Mouse (Mus musculus) heart, postnatal 4 days (tissue): ENCODE measurements around the gene Glb1l. TPM values are rescaled to one million over a fixed set of nuclear protein-coding genes. Genes with fewer than 3 reads are reported as not detected.

Experiments used
- DNase-seq: peaks from one replicate; pipeline ENCODE4 v3.0.0; 2021
- total RNA-seq, 2 experiments: library from RNA; stranded (reverse); gene quantifications; 2 replicates each; pipeline ENCODE4 v1.2.3; 2021

The Glb1l gene
- total RNA-seq, 2 experiments from 2014 or later, result 10.7 to 12.7 TPM

DNA sequence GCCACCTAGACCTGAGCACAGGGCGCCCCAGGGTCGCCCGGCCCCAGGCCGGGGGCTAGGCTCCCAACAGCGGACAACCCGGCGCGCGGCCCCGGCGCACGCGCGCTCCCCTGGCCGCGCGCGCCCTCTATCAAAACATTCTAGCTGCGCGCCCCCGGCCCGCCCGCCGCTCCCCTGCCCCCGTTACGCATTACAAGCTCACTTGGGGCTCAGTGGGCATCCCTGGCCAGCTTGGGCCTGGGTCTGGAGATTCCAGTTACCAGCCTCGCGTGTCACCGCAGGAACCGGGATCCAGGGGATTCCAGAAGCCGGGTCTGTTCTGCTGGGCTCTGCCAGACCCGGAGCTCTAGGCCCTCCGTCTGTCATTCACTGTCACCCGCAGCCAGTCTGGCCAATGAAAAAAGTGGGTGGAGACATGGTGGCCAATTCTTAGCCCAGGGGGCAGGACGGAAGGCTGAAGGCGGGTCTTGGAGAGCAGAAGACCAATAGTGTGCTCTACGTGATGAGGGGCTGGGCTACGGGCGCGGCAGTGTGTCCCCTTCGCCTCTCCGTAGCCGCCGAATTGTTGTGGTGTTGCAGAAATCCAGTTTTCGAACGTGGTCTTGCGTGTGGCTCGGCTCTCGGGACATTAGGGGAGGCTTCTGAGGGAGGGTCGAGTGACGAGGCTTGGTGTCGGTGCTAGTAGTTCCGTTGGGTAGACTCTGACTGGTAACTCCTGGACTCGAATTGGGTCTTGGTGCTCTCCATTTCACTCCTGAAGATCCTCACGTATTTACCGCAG, 18.8 kb downstream of the Glb1l start, which contains the start of the genes Ankzf1 and Atg9a:
Ankzf1 (plus strand) TSS at position 530 of the 781 bp plus-strand sequence.
Atg9a (minus strand) TSS at position 575 of the 781 bp plus-strand sequence.
- peak; percentile 94 for DNase-seq

DNA sequence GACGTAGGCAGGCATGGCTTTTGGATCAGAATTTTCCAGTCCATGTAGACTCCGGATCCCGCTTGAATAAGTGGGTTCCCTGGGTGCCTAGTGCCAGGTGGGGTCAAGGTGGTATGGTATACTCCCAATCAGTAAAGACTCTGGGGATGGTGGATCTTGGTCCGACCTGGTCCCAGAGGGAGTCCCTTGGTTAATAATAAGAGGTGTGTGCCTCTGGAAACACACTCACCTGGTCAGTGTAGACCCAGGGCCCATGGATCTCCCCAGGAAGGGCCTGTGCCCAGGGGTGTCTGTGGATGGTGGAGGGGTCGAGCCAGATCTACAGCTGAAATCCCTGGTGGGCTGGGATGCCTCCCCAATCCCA, 19.4 kb downstream of the Glb1l start:
- DNase-seq, result no peak

DNA sequence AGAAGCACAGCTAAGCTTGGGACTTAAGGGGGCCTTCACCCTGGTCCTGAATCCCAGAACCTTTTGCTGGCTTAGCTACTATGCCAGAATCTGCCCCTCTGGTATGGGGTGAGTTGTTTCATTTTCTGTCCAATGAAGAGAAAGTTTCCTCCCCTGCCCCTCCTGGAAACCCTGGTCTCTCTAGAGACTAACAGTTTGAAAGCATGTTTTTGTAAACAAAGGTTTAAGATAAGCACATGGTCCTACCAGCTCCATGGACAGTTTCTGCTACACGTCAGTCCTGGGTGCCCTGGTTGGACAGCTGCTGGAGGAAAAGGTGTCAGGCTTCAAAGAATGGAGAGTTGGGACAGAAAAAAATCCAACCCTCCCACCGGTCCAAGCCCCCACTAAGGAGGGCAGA, 20.0 kb downstream of the Glb1l start:
- DNase-seq, result no peak

DNA sequence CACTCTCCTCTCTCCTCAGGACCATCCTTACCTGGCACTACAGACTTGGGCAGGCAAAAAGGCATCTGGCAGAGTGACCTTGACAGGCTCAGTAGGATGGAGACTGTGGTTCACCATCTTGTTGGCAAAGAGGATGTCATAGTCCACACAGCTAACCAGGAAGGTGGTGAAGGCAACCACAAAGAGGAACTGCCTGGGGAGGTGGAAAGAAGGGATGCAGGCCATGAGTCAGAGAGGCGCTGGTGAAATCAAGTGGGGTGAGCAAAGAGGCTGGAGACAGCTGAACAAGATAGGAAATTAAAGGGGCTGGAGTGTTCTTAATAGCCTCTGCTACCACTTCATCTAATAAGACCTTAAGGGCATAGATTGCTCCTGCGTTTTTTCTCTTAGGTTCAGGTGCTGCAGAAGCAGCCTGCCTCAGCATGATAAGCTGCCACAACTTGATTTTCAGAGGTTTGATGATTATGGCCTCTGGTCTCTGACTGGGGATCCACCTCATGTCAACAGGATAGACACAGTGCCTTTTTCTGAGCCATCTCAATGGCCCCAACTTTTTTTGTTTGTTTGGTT, 22.6 kb downstream of the Glb1l start:
- DNase-seq, result no peak

DNA sequence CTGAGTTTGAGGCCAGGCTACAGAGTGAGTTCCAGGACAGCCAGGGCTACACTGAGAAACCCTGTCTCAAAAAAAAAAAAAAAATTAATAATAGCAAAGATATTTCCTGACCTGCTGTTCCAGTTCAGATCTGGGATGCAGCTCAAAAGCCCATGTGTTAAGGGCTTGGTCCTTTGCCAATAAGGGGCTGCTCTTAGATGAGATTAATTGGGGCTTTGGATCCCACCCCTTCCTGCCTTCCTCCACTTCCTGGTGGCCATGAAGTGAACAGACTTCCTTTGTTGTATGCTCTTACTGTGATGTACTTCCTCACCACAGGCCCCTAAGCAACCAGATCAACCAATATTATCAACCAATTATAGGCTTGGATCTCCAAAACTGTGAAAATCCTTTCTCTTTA, 23.5 kb downstream of the Glb1l start:
- DNase-seq, result no peak

DNA sequence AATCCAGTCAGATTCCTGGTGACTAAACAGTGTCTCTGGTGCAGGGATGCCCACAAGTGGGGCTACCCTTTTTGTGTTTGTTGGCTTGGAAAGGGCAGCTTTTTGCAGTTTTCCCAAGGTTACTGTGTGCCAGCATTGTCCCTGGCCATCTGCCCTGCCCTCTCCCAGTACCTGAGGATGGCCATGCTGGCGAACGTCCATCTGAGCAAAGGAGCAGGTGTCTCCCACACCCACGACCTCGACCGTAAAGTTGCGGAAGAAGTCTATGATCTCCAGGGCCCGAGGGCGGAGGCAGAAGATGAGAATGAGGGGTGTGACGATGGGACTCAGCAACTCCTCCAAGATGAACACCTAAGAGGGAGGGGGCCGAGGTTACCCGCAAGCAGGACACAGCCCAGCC, 25.1 kb downstream of the Glb1l start:
- DNase-seq, result no peak

DNA sequence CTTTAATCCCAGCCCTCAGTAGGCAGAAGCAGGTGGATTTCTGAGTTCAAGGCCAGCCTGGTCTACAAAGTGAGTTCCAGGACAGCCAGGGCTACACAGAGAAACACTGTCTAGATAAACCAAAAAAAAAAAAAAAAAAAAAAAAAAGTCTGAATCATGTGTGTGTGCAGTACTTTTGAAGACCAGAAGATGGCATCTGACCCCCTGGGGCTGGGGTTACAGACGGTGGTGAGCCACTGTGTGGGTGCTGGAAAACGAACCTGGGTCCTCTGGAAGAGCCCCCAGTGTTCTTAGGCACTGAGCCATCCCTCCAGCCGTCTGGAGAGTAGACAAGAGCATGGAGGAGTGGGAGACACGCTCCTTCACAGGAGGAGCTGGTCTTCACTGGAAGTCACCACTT, 28.5 kb downstream of the Glb1l start:
- no peak for DNase-seq

DNA sequence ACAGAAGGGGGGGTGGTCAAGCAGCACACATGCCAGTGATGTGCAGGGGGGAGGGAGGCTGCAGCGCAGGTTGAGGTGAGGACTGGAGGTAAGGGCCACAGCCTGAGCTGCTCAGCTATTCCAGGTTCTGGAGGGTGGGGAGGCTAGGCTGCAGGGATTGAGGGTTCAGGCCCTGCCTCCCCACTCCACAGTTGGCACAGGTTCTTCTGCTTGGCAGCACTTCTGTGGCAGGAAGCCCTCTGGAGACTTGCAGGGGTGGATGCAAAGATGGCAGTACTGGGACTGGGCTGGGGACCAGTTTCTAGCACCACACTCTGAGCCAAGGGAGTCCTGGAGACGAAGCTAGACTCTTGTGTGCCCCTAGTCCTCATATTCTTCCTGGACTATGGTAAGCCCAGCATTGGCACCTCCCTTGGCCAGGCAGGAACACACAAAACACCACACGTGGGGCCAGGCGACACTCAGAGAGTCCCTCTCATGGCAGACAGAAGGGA, 29.2 kb downstream of the Glb1l start:
- no peak for DNase-seq

DNA sequence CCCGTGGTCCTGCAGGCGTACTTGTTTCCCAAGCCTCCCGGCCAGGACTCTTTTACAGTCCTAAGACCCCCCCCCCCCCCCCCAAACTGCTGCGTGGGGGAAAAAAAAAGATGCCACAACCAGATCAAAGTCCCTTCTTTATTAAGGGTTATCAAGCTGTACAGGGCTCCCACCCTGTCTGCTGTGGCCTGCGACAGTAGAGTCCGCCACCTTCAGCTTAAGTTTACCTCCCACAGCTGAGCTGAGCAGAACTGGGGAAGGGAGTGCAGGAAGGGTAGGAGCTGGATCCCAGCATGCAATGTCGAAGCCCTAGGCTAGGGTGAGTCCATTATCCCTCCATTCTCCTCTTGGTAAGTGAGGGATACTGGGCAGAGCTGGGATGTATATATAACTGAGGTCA, 29.9 kb downstream of the Glb1l start:
- DNase-seq, result no peak

DNA sequence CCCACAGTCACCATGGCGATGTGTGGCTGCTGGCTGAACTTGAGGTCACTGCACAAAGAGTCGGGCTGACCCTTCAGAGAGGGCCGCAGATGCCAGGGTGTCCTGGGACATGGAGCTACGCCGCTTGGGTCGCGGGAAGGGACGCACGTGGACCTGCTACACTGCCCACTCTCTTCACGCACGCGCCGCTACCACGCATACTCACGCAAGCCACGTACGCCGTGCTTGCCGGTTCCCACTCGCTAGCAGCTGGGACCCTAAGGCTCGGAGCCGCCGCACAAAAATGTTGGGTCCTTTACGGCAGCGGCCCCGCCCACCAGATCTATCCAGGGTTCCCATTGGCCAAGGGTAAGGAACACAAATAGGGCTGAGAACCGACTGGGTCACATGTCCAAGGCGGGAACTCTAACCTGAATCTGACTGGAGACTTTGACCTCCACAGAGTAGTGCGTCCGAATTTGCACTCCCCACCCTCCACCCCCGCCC, 30.5 kb downstream of the Glb1l start, which contains the start of gene Abcb6:
Abcb6 (minus strand) TSS at position 288 of the 486 bp plus-strand sequence.
- peak; percentile 88 for DNase-seq

DNA sequence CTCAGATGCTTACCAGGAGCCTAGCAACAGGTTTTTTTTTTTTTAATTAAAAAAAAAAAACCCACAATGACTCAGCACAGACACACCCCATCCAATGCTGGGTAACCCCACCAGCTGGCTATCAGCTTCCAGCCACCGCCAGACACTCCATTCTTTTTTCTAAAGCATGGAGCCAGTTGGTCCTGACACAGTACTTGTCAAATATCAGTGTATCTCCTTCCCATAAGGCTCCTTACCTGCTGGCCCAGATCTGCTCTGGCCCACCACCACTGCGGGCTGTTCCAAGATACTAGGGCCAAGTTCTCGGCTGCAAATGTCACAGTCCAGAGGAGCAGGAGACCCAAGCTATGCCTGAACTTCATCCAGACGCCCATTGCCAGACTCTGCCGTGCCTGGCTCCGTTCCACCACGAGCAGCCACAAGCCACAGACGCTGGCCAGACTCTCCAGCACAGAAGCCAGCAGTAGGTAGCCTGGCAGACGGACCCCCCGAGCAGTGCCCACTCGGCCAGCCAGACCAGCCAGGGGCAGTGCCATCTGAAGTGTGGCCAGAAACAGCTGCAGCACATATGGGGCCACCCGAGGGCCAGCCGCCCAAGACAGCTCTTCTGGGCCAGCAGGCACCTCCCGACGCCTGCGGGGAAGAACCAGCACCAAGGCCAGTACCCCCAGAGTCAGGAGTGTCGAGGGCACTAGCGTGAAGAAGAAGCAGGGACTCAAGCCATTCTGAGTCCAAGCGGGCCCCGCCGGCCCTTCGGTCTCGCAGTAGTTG, 31.1 kb downstream of the Glb1l start:
- peak; percentile 51 for DNase-seq

DNA sequence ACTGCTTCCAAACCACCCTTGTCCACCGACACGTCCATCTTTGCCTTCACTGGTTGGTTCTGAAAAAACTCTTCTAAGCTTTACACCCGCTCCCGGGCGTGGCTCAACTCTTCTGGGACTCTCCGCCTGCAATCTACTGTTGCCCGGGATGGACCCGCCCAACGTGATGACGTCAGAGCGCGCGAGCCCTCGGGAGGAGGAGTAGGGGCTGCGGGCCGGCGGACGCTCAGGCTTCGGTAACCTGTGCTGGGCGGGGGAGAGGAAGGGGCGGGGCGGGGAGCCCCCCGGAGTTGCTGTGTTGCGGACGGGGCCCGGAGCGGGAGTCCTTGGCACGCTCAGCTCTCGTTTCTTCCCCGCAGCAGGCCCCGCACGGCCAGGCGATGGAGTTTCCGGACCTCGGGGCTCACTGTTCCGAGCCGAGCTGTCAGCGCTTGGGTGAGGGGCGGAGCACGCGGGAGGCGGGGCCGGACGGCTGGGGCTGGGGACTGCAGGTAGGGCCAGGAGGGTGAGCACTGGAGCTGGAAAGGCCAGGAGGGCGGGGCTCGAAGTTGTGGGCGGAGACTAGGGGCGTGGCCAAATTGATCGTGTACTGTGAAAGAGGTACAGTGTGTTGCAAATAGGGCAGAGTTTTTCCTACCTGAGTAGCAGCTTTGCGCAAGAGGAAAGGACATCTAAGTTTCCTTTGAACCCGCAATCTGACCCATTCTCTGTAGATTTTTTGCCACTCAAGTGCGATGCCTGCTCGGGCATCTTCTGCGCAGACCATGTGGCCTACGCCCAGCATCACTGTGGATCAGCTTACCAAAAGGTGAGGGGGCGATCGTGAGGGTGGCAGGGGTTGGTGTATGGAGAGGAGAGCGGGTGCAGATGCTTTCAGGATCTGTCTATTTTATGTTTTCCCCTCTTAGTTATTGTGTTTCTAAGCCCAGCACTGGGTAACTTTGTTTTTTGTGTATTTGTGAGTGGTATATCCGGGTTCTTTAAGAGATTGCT, 41.8 kb downstream of the Glb1l start, which contains the start of gene Zfand2b:
Zfand2b (plus strand) TSS at position 175 of the 993 bp plus-strand sequence.
- peak; percentile 98 for DNase-seq

DNA sequence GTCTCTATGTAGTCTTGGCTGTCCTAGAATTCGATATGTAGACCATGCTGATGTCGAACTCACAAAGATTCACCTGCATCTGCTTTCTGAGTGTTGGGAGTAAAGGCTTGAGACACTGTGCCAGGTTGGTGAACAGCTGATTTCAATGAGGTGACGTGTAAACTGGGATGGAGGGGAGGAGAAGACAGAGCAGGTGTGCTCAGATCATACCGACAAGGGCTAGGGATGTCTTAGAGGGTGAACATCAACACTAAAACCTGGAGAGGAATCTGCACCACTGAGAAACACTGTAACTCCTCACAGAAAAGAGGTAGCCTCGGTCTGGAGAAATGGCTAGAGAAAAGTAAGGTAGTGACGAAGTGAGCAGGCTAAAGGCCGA, 42.5 kb downstream of the Glb1l start:
- no peak for DNase-seq

DNA sequence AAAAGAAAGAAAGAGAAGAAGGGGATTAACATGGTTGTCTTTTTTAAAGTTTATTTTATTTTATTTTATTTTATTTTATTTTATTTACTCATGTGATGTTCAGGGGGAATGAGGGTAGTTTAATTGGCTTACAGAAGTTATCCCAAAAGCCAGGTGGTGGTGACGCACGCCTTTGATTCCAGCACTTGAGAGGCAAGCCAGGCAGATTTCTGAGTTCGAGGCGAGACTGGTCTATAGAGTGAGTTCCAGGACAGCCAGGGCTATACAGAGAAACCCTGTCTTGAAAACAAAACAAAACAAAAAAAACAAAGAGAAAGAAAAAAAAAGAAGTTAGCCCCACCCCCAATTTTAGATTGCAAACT, 50.4 kb downstream of the Glb1l start:
- no peak for DNase-seq

DNA sequence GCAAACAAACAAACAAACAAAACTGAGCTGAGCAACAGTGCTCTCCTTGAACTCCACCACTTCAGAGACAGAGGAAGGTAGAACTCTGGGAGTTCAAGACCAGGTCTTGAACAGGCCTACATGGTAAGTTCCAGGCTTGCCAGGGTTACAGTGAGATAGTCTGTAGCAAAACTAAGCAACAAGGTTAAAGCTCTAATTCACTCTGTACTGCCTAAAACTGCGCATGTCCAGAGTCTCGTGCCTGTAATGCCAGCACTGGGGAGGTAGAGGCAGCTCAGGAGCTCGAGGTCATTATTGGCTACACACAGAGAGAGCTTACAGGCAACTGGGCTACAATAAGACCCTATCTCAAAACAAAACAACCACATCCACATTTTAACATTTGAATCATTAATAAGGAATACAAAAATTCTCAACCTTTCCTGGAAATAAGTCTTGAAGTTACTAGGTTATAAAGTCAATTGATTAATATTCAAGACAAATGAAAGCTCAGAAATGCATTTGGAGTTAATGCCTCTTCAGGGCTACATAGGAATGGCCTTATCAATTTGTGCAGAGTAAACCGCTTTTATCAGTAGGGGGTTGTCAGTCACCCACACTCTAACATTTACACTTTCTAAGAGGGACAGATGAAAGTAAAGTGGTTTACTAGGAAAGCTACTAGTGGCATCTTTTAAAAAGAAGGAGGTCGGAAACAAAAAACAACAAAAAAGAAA, 50.9 kb downstream of the Glb1l start:
- no peak for DNase-seq

DNA sequence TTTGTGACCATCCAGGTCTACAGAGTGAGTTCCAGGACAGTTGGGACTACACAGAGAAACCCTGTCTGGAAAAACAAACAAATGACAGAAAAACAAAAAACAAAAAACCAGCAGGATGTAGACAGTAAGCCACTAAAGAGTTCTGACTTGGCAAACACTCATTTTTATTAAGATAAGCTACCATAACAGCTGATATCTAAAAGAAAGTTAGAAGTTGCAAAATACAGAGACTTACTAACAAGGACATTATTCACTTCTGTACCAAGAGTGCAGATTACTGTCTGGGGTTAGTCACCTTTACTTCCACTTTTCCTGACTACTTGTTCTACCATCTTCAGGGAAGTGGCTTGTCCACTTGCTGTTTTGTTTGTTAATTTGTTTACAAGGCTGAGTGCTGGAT, 51.6 kb downstream of the Glb1l start:
- no peak for DNase-seq

DNA sequence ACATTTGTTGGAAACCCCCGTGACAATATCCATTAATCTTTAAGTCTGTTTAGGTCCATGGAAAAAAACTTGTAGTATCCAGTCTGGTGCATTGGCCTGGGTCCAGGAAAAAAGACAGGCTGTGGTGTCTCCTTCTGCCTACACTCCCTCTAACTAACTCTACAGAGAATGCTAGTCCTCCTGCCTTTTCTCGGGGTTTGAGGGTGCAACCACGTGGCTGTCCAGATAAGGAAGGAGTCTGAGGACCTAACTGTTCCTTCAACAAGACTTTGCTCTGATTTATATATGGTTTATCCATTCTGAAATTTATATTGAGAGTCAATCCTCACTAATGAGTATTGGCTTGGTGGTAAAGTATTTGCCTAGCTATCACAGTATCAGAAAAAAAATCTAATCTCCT, 54.8 kb downstream of the Glb1l start:
- DNase-seq, result no peak

DNA sequence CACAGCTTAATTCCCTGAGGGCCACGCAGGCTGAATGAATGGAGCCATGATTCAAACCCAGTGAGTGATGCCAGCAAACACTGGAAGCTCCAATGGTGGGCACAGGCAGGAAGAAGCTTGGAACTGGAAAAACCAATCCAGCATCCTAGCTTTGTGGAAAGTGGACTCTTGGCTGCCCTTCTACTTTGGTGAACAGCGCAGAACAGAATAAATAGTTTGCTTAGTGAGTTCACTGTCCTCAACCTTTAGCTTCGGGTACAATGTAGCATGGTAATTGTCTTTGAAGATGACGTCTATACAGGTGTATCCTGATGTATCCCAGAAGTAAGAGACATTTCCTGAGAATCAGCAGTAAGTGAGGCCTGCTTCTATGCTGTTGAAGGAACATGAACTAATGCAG, 61.9 kb downstream of the Glb1l start:
- DNase-seq, result no peak
